In genomic region chr13:107971868-107972267, GRCm38 (mm10) we compare ENCODE assay signal across 14 mouse cellular contexts.
"Had no signal": no experiment of that assay in that cellular context is flagged by ENCODE, and none has a peak within 500 bp of the region (broad histone marks: within the 10 kb centered on the region; RNA-seq: fewer than 3 reads in every experiment).

No protein-coding gene starts in this region.

- H3K36me3 ChIP-seq: intestine, embryonic 15.5 days; limb, embryonic 12.5 days; liver, embryonic 13.5 days; lung, embryonic 15.5 days had no signal

- DNase-seq: kidney, adult 18-20 months; kidney, postnatal 14 days; liver; liver, embryonic 13.5 days; liver, postnatal 0 days; lung, postnatal 14 days; thymus, postnatal 4 days had no signal

- H3K4me2 ChIP-seq: intestine, embryonic 15.5 days; limb, embryonic 12.5 days; liver, embryonic 13.5 days; lung, embryonic 15.5 days had no signal

- H3K4me3 ChIP-seq: intestine, embryonic 15.5 days; left cerebral cortex, adult 2 months; limb, embryonic 12.5 days; liver, embryonic 13.5 days; lung, embryonic 15.5 days; megakaryocyte, embryonic 14.5 days had no signal

- H3K27me3 ChIP-seq: intestine, embryonic 15.5 days; limb, embryonic 12.5 days; liver, embryonic 13.5 days; lung, embryonic 15.5 days had no signal

- ATAC-seq: intestine, embryonic 15.5 days had no signal

- H3K9me3 ChIP-seq: intestine, embryonic 15.5 days; limb, embryonic 12.5 days; liver, embryonic 13.5 days; lung, embryonic 15.5 days had no signal

- H3K27ac ChIP-seq: intestine, embryonic 15.5 days; left cerebral cortex, adult 2 months; limb, embryonic 12.5 days; liver, embryonic 13.5 days; lung, embryonic 15.5 days; macrophage; stomach, postnatal 0 days had no signal

- H3K4me1 ChIP-seq: liver, embryonic 13.5 days had no signal

- H3K9ac ChIP-seq: intestine, embryonic 15.5 days; limb, embryonic 12.5 days; liver, embryonic 13.5 days; liver, postnatal 0 days; lung, embryonic 15.5 days had no signal
